Mouse (Mus musculus) bone marrow, adult 2 months (tissue): ENCODE results near the gene Spa17.

Source experiments
- CTCF ChIP-seq: fragments of 200-500 bp; IDR thresholded peaks from 2 replicates; pipeline ENCODE4 v1.5.1; 2011; ENCODE audit warnings: low read length, control low read depth; ENCODE audit not compliant: control insufficient read depth, insufficient read depth
- POLR2A ChIP-seq: fragments of 200-500 bp; IDR thresholded peaks from 2 replicates; pipeline ENCODE4 v1.6.1; 2011; ENCODE audit warnings: low read depth, mild to moderate bottlenecking, control low read depth, low read length, borderline replicate concordance; ENCODE audit not compliant: control insufficient read depth

DNA sequence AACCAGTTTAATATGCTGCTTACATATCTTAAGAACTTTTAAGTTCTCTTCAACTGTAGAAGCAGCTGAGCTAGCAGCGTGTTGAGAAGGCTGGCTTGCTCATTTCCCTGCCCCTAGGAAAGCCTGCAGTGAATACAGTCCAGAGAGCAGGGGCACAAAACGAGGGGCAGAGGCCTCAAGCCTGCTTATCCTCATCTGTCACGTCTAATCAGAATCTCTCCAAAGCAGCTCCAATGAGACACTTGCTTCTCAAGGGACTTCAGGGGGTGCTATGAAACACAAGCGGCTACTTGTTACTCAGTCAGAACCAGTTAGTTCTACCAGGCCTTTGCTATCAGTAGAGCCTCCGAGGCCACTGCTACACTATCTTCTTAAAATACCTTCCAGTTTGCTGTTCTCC lies 40.3 kb upstream of the Spa17 start:
- TF ChIP-seq CTCF (no peak), POLR2A (no peak)
